Mouse (Mus musculus) erythroblast, embryonic 14.5 days (primary cell): ENCODE data around the gene Ccdc162.

Source experiments
- GATA1 ChIP-seq: IDR thresholded peaks from 2 replicates; pipeline ENCODE4 v1.6.1; 2012; ENCODE audit warnings: low read length, inconsistent platforms, mixed read lengths
- TAL1 ChIP-seq: IDR thresholded peaks from 3 replicates; pipeline ENCODE4 v1.6.1; 2012; ENCODE audit warnings: low read length, inconsistent platforms, mixed read lengths

DNA sequence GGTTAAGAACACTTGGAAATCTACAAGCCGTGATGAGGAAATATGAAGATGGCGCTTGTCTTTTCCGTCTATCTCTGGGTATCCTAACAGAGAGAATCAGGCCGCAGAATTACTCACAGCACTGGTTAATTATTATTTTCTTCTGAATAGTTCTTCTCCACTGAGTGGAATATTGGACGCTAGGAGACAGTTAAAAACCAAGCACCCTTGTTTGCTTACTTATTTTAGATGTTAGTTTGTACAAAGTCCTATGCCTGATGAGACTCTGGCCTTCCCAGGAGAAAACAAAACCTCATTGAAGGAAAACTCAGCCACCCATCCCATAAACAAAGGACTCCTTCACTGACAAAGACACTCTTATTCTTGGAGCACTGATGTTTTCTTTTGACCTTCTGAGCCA is 104.5 kb downstream of the Ccdc162 start:
- TF ChIP-seq GATA1 (no peak), TAL1 (no peak)
